Mouse (Mus musculus): ENCODE results near the gene Hdac9.

Gene Hdac9

DNA sequence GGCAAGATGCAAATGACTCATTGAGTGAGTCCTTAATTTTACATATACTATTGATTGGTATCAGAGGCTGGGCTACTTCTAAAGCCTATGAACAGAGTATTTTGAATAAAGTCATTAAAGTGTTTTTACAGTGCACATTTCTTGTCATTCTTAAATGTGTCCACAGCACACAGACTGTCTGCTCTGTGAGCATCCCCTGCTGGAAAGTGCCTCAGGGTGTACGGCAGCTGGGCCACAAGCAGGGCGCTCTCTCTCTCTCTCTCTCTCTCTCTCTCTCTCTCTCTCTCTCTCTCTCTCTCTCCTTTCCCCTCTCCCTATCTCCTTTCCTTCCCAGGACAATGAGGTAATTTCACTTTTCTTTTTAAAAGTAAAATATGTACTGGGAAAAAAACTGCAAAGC is 569.4 kb downstream of the Hdac9 start:
- no peak for DNase-seq (ENCODE audit: low spot score in 2 of 2)

DNA sequence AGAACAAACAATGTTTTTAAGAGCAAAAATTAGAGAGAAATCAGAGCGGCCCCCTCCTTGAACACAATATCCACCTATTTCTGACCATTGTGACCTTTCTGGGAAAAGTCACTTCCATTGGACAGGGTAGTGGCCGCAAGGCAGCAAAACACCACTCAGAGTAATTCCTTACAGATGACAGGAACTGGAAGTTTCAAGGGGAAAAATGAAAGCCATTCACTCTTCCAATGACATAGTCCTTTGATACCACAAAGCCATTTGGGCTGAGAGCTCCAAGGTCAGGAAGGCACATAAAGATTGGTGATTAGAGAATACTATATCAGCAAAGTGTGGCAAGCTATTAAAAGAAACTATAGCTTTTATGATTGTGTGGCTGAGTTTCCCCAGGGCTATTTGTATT is 574.1 kb downstream of the Hdac9 start:
- DNase-seq (ENCODE audit: low spot score in 2 of 2): no peak

DNA sequence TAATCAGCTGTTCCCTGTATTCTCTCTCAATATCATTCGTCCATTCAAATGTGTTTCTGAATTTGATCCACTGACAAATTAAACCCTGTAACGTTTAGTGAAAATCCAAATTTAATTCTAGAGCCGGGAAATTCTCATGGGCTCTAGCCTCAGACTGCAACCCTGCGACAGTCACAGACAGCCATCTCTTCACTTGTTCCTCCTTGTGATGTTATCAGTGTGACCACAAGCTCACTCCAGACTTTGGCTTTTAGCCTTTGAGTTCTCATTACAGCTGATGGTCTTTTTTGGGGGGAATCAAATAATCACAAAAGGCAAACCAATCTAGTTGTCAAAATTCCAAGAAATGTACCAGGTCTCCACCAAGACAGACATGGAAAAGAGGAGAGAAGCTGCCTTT is 578.0 kb downstream of the Hdac9 start:
- DNase-seq (ENCODE audit: low spot score in 2 of 2): no peak

DNA sequence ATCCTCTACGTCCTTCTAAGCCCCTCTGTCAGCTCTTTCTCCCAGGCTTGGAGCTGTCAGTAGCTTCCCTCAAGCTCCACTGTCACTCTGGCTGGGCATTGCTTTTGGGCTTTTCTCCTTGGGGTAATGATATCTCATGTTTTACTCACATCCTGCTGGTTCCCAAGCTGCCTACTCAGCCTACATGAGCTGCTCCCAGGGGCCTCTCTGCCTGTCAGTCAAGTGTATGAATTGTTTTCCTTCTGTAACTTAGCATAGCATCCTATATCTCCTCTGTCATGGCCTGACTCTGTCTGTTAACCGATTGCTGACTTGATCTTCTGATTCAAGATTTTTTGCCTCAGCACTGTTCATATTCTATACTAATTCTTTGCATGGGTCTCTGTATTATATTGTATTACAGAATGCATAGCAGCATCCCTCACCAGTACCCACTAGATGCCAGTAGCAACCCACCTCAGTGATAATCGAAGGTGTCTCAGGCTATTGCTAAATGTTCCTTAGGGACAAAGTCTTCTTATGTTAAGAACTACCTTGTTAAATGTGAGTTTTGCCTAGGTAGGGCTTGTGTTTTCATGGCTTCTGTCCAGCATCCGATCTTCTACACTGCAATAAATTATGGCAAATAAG is 582.3 kb downstream of the Hdac9 start:
- DNase-seq (ENCODE audit: low spot score in 2 of 2): no peak

DNA sequence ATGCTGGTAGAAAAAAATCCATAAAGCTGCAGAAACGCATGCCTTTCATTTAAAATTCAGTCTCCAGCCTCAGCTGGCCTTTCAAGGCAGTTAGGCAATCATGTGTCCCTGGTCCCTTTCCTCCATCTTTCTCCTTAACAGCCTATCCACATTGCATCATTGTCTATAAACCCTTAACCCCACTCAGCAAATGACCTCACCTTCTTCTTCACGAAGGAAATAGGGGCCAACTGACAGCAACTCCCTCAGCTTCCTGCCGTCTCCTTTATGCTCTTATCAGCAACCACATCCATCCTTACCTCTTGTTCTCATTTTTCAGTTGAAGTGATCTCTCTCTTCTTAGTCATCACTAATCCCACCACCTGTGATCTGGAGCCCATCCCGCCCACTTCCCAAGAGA is 584.0 kb downstream of the Hdac9 start:
- no peak for DNase-seq (ENCODE audit: low spot score in 2 of 2)

DNA sequence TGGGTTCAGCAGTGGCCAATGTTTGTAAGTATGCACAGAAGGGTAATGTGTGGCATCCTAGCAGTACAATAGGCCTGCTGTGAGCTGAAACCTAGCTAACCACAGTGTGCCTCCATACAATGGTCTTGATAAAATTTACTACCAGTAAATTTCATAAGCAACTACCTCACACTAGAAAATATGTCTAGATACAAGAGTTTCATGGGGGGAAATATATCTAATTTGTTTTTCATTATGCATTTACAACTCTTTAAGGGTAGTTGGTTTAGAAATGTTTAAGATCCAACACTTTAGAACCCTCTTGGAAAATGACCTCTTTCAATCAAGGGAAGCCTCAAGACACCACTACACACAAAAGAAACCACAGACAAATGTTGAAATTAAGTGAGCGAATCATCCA is 589.8 kb downstream of the Hdac9 start:
- no peak for DNase-seq (ENCODE audit: low spot score in 2 of 2)

DNA sequence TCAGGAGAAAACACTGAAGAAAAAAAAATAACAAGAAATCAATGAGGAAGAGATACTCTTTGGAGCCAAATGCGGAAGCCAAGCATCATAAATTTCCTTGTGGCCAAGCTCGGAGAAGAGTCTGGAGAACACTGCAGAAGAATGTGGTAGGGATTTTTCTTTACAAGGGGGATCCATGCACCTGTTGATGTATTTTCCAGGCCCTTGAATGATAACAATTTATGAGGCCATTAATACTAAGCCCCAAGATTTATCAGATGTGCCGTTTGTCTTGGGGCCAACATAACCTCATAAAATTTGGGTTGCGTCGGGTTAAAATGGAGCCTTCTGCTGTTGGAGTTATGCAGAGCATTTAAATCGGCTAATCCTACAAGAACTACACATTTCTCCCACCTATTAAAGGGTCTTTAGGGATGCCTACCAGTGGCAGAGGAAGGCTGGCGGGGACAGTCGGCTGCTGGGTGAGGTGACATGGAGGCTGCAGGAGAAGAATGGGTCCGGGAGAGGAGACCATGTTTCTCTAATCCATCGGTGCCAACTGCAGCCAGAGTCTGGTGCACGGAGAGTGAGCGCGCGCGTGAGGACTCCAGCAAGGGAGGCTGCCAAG is 604.7 kb downstream of the Hdac9 start:
- peak in 1 of 2 experiments; percentile 6 for DNase-seq (ENCODE audit: low spot score in 2 of 2)

DNA sequence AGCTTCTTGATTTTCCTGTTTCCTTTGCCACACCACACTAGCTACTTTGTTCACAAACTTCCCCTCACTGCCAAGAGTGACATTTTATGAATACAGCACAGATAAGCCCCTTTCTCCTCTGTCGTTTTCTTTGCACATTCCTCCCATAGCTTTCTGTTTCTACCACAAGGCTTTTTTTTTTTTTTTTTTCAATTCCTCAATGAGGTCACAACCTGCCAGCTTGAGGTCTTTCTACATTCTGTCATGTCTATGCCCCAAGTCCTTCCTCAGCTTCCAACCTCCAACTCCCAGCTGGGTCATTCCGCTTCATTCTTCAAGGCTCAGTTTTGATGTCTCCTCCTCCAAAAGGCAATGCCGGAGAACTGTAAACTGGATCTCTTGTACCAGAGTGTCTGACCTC is 611.4 kb downstream of the Hdac9 start:
- DNase-seq (ENCODE audit: low spot score in 2 of 2): no peak

DNA sequence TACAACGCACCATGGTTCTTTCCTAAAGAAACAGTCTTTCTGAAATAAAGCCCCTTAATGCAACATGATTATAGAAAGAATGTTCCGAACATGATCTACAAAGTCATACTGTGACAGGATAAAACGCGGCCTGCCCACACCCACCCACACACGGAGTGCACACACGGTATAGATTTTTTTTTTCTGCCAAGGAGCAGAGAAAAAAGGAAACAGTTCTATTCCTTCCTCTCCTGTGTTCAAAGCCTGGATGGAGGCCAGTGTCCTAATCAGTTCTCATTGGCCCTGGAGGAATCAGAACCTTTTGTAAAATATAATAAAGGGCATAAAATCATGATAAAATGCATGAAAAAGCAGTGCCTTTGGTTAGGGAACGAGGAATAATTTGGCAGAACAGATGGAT is 624.5 kb downstream of the Hdac9 start:
- no peak for DNase-seq (ENCODE audit: low spot score in 2 of 2)

DNA sequence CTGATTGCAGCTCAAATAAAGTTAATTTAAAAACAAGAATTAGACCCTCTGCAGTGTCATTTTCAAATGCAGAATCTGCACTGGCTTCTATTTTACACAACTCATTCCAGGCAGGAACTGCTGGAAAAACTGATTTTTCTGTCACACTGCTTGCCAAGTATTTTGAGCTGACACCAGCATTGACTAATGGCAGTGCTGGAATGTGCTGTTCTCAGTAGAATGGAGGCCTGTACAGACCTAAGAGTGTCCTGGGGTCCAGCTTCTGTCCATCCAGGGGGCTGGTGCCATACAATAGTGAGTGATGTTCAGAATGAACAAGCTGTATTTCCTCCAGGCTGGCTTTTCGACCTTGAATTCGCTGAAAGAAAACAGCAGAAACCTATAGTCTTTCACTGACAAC is 629.7 kb downstream of the Hdac9 start:
- DNase-seq (ENCODE audit: low spot score in 2 of 2): no peak

DNA sequence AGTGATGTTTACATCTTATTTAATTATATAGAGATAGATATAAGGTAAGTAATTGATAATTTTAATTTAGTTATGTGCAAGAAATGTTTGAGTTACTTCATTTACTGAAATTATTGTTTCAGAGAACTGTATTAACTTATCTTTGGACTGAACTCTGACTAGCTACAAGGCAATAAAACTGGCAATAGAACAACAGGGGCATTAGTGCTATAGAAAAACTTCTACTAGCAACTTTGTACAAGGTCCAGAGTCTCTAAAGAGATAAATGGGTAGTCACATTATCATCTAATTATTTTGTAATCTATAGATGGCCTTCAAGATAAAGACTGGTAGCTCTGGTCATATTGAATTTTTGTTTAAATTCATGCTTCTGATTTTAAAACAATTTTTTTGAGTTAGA is 632.0 kb downstream of the Hdac9 start:
- no peak for DNase-seq (ENCODE audit: low spot score in 2 of 2)

DNA sequence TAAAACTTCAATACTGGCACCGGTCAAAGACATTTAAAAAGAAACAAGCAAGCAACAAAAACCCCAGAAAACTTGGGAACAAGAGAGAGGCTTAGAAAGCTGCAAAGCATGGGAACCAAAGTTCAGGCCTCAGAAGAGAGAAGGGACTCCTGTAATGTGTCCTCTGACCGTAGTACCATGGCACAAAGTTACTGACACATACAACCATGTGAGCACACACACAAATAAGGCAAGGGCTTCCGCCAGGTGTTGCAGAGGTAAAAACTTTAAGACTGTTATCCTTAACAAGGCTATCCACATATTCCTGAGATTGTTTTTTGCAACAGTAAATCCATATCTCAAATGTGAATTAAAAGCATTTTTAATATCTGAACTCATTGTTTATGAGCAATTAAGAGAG is 632.5 kb downstream of the Hdac9 start:
- DNase-seq (ENCODE audit: low spot score in 2 of 2): no peak

DNA sequence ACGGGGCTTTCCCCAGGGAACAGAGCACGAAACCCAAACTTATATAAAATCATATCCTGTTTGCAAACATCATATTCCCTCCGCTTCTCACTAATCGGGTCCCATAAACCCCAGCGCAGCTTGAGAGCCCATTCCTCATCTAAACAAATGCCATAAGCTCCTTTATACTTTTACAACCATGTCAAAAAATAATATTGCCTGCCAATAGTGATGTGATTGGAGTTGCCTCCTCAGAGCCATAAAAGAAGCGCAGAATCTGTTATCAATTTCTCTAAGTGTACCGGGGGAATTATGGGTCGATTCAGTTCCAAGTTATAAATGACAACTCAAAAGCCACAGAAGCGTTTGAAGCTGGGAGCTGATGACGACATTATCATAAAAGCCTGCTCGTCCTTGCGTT is 638.1 kb downstream of the Hdac9 start:
- no peak for DNase-seq (ENCODE audit: low spot score in 2 of 2)

DNA sequence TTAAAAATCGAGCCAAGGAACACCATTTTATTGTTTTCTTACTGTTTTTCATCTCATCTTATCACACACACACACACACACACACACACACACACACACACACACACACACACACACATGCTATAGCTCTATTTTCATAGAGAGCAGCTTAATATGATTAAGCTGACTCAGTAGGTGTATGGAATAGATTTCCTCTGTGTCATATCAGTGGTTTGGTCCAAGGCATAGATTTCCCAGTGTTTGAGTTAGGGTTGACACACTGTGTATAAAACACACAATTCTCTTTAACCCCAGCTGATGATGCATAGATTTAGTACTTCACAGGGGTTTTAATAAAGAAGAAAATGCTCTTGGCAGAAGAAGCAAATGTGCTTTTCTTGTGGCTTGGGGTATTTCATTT is 643.1 kb downstream of the Hdac9 start:
- no peak for DNase-seq (ENCODE audit: low spot score in 2 of 2)

DNA sequence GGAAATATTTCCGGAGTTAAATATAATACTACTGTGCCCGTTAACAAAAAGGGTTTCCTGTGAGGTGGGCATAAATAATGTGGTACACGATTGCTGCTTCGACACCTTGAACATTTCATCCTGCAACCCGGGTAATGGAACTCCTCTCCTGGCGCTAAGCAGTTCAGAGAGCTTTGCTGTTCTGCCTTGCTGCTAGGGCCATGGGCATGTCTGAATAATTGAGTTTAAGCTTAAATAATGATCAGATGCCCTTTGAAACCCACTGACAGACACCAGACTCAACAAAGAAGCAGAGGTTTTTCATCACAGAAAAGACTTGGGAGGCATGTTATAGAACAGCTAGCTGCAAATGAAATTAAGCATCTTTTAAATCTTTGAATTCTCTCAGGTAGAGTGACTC is 646.8 kb downstream of the Hdac9 start:
- DNase-seq (ENCODE audit: low spot score in 2 of 2): no peak

DNA sequence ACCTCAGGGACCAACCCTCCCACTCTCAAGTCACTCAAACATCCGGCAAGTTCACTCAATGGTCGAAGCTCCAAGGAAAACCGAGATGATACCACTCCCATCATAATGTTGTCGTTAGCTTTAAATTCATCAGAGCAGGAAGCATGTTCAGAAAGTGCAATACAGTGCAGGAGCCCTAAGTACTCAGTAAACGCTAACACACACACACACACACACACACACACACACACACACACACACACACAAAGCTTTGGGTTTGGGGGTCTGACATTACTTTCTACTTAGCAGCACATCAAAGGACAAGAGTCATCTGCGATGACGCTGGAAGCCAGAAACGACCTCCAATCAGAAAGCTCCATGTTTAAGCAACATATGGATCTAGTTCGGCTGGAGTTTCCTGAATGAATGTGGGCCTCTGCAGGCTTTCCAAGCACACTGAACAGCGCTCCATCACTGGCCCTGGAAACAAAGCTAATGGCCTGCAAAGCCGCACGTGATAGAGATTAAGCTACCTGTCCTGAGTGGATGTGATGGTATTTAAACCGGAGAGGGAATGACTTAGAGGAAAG is 647.3 kb downstream of the Hdac9 start:
- no peak for DNase-seq (ENCODE audit: low spot score in 2 of 2)

DNA sequence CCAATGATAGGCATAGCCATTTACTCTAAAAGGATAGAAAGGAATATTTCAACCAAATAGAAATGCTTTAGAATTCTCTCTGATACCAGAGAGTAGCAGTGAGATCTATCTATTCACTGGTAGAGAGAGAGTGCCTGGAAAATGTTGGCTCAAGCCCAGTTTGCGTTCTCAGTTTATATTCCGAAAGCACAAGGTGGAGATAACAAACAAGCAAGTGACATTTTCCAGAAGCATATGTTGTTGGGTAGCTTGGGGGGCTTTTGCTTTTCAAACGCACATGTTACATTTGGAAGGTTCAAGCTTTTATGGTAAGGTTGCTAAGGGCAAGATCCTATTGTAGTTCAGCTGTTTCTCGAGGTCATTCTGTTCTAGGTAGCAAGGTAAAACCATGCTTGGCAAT is 657.2 kb downstream of the Hdac9 start:
- DNase-seq (ENCODE audit: low spot score in 2 of 2): no peak

DNA sequence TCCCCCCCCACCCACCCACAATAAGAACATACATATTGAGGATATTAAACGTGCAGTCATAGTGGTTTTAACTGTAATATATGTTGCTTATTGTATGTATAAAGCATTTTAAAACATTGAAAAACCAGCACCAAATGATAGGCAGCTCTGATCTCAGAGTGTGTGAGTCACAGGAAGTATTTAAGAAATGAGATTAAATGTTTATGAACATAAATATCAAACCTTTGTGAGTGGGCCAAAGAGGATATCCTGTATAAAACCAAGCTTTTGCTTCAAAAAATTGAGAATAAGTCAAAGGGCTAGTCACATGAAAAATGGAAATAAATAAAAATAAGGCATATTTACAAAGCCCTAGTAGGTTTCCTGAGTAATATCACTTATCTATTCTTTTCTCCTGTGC is 667.7 kb downstream of the Hdac9 start:
- no peak for DNase-seq (ENCODE audit: low spot score in 2 of 2)

DNA sequence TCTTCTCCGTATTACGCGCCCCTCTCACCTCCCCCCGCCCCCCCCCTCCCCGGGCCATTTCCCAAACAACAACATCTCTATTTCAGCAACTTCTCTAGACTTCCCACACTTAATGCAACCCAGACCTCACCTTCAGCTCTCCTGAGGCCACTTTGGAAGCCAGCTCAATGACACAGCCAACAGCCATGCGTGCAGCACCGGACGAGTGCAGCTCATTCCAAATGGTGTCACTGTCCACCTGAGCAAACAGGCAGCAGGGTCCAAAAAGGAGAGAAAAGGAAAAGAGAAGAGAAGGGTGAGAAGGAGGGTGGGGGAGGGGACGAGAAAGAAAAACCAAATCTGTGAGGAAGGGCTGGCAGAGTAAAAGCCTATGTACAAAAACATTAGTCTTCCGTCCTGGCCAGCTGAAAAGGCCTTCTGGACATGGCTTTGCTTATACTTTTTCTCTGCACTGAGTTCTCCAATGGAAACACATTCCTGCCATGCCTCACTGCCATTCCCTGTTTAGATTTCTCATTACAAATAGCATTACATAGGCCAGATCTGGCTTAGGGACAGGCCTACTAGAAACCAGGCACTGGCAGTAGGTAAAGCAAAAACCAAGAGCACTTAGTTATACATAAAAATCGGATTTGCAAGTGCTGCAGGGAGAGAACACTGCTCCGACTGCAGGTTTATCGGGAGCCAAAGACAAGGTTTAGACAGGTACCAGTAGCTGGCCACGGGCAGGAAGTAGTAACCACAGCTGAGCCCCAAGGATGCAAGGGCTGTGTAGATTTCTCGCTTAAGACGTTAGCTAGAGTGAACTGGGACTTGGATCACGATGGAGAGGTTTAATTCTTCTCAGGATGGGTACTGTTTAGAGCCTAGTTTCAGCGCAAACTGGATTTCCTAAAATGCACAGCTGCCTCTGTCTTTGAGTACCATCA is 668.4 kb downstream of the Hdac9 start:
- no peak for DNase-seq (ENCODE audit: low spot score in 2 of 2)

DNA sequence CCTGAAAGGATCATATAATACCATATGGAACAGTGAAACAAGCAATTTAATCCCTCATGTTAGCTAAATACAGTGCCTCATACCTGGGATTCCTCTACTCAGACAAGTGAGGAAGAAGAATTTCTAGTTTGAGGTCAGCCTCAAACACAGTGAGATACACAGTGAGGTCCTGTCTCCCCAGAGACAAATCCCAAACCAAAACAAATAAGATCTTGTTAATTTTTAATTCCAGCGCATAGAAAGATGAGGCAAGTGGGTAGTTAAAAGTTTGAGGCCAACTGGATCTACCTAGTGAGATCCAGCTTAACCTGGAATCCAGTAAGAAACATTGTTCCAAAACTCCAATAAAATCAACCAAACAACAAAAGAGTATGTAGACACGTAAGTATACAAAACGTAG is 678.1 kb downstream of the Hdac9 start:
- DNase-seq (ENCODE audit: low spot score in 2 of 2): no peak

DNA sequence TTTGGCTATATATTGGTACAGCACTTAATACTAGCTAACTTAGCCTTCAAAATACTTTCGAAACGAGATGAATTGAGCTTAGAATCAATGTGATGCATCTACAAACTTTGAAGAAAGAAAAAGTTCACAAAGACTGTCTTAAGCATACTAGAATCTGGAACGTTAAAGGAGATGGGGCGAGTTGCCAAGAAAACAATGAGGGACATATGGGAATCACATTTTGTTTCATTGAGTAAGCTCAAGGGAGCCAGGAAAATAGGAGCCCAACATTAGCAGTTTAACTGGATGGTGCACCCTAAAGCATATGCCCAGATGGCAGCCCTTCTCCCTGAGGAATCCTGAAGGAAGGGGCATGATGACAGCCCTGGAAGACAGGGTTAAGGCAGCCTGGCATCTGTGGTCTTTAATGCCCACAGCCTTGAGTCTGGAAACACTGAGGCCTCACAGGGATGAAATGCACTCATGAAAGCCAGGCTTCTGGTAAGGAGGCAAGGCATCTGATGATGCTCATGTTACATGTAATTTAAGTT is 685.2 kb downstream of the Hdac9 start:
- DNase-seq (ENCODE audit: low spot score in 2 of 2): no peak

DNA sequence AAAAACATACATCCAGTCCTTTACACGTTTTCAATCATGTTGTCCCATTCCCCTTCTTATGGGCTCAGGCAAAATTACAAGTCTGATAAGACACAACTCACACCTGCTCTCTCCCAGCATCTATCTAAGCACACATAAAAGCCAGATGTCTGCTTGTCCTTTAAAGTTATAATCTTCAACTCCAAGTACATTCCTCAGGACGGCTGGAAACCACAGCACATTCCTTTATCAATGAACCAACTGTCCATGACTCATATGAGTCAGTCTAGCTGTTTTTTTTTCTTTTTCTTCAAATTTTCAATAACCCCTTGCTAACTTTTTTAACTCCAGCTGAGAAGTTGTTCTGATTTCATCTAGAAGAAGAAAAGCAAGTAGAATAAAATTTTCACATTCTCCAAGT is 692.4 kb downstream of the Hdac9 start:
- no peak for DNase-seq (ENCODE audit: low spot score in 2 of 2)
